Mouse (Mus musculus): ENCODE measurements around the gene Bmper.

Gene Bmper

DNA sequence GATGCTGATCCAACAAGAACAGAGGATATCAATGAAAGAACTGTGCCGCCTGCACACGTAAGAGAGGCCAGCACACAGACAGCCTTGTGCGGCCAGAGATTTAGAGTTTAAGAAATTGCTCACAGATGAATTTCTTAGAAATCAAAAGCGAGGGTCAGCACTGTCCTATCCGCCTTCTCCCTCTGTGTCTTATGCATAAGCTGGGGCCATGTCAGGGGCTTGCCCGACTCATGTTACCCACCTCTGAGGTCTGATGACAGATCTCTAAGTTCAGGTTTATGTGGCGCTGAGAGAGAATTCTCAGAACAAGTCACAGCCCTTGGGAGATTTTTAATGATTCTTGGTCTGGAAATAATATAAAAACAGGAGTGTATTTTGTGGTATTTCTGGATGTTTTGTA is 140.7 kb downstream of the Bmper start:
- no peak for DNase-seq (ENCODE audit: low read depth in 2 of 2, low spot score in 2 of 2)

DNA sequence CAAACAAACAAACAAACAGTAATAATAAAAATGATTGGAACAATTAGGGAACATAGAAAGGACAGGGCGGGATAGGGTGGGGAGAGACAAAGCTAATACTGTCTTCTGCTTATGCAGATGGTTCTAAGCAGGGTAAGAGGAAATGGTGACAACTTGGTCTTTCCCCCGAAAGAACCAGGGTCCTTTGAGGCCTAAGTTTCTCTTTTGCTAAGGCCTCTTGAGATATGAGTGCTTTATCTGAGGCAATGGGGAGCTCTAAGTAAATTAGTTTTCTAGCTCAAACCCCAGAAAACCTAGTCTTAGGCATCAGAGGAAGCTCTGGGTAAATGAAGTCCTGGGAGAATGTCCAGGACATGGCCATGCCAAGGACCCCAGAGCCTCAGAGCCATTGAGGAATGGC is 141.2 kb downstream of the Bmper start:
- DNase-seq (ENCODE audit: low read depth in 2 of 2, low spot score in 2 of 2), result no peak

DNA sequence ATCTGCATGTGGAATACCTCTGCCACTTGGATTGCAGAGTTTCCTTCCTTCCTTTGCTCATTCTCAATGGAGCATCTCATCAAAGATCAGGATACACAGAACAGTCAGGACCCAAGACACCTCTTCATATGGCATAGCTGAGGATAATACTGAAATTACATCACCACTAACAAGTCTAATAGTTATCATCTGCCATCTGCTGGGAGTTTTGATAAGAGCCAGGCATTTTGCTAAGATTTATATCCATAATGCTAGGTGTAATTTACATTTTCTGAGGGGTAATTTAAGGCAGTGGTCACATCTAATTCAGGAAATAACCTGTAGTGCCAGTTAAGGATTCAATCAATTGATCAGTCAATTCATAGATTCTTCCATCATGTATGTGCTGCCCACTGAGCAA is 145.2 kb downstream of the Bmper start:
- no peak for DNase-seq (ENCODE audit: low read depth in 2 of 2, low spot score in 2 of 2)

DNA sequence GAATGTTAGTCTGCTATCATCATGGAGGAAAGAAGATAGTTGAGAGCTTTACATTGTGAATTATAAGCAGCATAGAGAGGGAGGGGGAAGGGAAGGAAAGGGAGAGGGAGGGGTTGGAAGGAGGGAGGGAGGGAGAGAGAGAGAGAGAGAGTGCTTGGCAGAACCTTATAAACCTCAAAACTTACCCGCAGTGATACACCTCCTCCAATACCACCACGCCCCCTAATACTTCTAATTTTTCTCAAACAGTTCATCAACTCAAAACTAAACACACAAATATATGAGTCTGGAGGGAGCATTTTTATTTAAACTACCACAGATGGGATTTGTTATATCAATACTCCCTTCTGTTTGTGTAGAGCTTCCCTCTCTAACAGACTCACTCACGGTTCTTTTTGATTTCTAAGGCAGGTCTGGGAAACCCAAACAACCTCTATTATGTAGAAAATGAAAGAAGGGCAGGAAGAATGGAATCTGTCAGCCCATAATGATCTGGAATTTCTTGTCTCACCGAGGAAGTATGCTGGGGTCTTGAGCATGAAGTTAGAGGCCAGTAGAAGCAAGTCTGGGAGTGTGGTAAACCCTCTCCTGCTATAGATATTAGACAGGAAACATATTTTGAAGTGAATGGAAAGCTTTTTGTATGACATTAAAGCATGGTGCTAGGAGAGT is 152.0 kb downstream of the Bmper start:
- no peak for DNase-seq (ENCODE audit: low read depth in 2 of 2, low spot score in 2 of 2)

DNA sequence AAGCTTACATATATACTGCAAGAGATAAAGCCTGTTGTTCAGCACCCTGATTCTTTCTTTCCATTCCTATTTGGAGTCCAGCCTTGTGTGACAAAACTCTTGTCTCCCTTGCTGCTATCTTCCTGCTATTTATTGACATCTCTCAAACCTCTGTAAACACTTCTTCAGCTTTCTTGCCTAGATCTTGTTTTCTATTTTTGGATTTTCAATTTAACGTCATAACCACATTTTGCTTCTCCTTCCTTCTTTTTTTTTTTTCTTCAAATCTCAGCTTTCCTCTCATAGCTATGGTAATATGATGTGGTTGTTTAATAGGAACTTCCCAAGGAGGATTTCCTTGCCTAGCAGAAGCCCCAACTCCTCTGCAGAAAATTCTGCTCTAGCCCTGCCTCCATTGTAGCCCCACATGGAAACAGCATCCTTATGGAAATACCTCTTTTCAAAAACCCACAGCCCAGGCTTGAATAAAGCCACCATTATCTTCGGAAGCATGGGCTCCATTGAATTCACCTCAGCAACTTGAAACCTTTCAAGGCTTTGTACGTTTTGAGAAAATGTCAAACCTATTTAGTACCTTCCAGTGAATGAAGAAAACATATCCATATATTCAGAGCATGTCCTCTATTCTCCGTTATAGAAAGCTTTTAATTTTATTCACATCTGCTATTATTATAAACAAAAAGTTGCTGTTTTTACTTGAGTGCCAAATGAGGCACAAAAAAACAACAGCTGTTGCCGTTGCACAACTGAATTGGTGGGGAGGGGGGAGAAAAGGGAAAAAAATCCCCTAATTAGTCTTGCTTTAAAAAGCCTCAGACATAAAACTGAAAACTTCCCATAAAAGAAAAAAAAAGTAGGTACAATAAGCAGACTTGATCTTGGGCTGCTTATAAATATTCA is 155.2 kb downstream of the Bmper start:
- DNase-seq (ENCODE audit: low read depth in 2 of 2, low spot score in 2 of 2), result no peak

DNA sequence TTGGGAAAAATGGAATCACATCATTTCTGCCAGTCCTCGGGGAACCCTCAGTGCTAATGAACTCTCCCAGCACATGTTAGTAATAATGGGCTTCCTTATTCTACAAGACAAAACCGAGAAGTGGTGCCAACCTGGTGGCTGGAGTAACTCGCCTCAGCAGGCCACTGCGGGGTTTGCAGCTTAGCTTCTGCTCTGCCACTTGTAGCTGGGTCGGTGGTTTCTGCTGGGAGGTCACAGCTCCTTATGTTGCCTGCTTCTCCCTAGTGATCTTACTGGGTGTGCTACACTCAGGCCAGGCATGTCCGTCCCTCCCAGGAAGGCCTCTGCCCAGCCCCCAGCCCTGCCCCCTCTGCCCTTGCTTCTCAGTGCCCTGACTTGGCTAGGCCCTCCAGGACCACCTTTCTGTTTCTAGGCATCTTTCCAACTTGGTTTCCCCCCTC is 155.9 kb downstream of the Bmper start:
- DNase-seq (ENCODE audit: low read depth in 2 of 2, low spot score in 2 of 2), result no peak

DNA sequence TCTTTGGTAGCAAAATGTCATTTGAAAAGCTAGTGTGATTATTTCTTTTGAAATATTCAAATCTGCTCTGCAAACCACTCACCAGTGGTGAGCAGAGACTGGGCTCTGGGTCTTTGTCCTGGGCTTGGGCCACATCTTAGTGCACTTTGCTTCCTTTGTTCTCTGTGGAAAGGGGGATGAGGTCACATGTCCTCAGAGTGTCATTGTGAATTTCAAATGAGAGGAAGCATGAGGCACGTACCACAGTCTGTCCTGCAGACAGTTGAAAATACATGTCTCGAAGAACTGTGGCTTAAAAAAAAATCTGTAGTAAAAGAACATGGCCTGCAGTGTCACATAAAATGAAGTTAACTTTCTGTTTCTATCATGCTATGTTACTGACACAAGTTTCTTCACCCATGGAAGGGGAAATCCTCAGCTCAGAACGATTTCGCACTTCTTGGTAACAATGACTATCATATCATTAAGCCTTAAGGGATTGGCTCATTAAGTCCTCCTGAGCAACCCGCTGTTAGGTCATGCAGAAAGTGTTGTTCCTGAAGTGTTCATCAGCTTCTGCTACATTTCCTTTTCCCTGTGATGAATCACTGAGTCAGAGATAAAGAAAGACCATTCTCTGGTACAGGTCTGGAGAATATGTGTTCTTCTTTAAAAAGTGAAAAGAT is 157.4 kb downstream of the Bmper start:
- DNase-seq (ENCODE audit: low read depth in 2 of 2, low spot score in 2 of 2), result no peak

DNA sequence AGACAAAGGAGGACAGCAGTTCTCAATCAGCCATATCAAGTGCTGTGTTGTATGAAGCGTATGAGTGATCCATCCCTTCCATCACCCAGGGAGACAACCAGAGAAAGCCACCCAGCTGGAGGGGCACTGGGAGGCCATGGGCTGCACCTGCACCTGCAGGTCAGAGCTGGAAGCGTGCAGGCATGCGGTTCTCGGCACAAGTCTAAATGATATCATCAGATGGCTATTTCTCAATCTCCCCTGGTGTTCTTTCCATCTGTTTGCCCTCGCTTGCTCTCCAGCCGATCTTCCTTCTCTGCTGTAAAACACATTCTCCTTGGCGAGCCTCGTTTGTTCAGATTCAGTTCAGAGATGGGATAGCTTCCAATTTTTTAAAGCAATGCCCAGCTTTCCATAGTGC is 160.4 kb downstream of the Bmper start:
- no peak for DNase-seq (ENCODE audit: low read depth in 2 of 2, low spot score in 2 of 2)

DNA sequence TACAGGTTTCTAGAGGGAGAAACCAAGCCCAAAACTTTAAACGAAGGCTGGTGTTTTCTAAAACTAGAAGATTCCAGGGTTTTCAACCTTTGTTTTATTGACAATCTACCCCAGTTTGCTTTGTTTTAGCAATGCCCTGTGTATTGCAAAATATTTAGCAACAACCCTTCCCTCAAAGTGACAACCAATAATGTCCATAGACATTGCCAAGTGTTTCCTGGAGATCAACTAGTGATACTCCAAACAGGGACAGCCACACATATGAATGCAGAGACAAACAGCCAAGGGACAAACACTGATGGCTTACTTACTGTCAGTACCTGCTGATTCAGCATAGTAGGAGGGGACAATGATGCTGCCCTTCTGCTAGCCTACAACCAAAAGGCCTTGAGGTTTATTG is 161.0 kb downstream of the Bmper start:
- no peak for DNase-seq (ENCODE audit: low read depth in 2 of 2, low spot score in 2 of 2)

DNA sequence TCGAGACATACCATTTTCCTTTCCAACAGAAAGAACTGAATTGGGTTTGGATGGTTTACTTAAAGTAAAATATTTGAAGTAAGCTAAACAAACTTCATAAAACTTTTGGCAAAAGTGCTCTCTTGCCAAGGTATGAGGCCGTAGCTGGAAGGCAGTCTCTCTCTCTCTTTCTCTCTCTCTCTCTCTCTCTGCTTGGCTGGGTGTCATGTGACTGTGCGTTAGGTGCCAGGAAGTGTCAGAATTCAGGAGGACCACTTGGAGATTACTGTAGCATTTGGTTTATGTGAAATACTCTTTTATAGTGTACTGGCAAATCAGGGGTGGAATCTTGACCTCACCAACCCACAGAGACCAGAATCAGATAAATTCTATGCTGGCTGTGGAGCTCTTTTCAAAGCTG is 162.0 kb downstream of the Bmper start:
- no peak for DNase-seq (ENCODE audit: low read depth in 2 of 2, low spot score in 2 of 2)

DNA sequence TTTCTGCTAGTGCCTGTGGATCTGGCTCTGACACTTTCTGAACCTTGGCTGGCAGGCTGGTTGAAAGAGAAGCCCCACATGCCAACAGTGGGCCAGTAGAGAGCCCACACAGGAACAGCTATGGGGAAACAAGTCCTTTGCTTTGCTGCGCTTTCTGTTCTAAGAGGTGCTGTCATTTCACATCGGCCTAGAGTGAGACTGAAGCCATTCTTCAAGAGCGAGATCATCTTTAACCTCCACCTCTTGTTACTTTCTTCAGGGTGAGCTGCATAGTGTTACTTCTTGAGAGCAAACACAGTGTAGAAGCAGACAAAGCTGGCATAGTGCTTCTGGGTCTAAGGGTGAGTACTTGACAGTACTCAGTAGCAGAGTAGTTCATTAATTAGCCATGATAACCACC is 163.3 kb downstream of the Bmper start:
- DNase-seq (ENCODE audit: low read depth in 2 of 2, low spot score in 2 of 2), result no peak

DNA sequence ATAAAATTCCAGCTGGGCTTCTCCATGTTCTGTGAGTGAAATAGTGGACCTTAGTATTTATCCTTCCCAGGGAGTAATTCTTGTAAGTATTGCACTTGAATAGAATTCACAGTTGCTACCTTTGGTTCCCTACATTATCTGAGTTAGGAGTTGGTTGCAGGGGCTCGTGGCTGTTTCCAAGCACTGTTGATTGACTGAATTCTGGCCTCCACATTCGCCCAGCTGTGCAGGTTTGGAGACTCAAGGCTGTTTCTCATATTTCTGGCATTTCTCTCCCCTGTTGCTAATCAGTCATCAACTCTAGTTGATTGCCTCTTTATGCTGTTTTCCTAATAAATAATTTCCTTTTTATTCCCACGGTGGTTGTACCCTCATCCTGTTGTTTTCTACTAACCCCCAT is 167.2 kb downstream of the Bmper start:
- no peak for DNase-seq (ENCODE audit: low read depth in 2 of 2, low spot score in 2 of 2)

DNA sequence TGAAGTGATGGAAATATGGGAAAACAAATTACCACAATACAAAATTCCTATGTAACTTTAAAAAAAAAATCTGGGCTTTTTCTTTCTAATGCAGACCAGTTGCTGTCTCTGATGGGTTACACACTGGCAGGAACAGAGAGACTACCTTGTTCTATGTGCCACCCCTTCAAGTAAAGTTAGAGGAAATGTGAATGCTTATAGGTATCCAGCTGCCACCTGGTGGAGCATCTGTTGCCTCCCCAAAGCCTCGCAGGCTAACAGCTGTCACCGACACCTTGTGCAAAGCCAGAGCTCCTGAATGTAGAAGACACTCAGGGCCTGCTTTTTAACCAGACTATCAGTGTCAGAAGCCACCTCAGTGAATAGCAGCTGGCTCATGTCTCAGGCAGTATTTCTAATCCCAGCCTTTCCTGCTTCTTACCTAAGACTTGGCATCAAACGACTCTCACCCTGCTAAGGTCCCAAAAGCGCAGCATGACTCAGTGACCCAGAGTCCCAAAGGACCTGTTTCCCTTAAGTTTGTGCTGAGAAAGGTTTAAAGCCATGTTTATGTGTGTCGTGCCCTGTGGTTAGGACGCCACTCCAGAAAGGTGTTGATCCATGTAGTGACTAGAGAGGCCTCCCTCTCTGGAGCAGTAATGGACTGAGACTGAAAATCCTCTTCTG is 171.9 kb downstream of the Bmper start:
- DNase-seq (ENCODE audit: low read depth in 2 of 2, low spot score in 2 of 2), result no peak

DNA sequence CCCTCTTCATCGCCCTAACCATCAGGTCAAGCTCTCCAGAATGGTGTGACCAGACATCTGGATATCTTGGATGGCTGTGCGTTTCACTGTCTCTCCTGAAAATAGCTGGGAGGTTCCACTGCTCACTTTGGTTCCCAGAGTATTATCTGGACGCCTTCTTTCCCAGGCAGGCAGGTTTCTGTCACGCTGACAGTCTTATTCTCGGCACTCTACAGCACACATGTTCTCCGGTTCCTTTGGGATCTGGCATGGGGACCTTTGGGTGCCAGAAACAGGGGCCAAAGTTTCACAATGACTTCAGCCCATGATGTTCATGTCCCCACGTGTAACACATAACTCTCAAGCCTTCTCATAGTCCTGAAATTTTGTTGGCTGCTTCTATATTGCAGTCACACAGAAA is 173.3 kb downstream of the Bmper start:
- DNase-seq (ENCODE audit: low read depth in 2 of 2, low spot score in 2 of 2), result no peak

DNA sequence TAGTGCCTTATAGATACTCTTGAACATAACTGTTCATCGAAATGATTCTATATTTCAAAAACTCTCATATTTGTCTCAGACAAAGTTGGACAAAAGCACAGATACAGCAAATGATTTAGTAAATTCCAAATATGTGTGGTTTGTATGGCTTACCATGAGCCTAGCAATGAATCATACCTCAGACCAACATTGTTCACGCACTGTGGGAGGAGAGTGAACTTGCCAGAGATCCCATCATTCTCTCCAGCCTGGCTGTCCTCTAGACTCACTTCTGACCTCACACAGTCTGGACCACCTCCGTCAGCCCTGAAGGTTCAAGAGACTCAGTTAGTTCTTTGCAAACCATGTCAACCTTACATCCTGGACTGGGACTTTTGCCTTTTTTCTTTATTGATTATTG is 175.0 kb downstream of the Bmper start:
- no peak for DNase-seq (ENCODE audit: low read depth in 2 of 2, low spot score in 2 of 2)

DNA sequence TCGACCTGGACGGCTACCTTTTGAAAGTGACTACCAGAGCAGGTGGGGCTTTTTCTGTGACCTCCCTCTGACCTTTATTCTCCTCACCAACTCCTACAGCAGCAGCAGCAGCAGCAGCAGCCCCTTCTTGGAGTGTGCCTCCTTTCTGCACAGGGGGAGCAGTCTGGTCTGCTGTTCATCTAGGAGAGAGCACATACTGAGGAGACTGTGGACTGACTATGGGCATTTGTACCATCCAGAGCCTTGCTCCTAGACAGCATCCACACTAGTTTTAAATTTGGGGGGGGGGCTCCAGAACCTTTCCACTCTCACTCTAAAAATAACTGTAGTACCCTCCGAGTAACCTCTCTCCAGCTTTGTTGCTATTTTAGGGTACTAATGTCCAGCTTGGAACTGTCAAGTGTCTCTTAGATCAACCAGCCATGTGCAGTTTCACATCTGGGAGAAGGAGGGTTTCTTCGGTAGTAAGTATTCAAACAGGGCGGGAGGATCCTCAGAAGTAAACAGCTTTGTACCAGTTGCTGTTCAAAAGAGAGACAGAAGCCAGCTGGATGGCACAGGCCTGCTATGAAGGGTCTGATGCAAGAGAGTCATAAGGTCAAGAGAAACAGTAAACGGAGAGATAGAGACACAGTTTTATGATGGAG is 176.9 kb downstream of the Bmper start:
- DNase-seq (ENCODE audit: low read depth in 2 of 2, low spot score in 2 of 2), result no peak

DNA sequence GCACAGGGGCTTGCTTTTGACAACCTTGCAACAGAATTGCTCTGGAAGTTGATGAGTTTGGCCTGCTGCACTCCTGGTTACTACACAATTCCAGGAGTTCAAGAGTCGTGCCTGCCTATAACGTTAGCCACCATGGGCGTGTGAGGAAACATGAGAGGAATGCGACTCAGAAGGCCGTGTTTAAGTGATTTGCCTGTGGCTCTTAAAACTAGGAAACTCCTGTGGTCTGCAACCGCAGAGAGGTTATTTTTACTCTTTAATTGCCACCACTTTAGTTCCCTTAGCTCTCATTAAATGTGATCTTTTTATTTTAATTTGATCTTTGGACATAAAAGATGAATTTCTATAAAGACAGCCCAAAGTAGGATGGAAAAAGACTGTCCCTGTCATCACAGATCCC is 184.5 kb downstream of the Bmper start:
- no peak for DNase-seq (ENCODE audit: low read depth in 2 of 2, low spot score in 2 of 2)

DNA sequence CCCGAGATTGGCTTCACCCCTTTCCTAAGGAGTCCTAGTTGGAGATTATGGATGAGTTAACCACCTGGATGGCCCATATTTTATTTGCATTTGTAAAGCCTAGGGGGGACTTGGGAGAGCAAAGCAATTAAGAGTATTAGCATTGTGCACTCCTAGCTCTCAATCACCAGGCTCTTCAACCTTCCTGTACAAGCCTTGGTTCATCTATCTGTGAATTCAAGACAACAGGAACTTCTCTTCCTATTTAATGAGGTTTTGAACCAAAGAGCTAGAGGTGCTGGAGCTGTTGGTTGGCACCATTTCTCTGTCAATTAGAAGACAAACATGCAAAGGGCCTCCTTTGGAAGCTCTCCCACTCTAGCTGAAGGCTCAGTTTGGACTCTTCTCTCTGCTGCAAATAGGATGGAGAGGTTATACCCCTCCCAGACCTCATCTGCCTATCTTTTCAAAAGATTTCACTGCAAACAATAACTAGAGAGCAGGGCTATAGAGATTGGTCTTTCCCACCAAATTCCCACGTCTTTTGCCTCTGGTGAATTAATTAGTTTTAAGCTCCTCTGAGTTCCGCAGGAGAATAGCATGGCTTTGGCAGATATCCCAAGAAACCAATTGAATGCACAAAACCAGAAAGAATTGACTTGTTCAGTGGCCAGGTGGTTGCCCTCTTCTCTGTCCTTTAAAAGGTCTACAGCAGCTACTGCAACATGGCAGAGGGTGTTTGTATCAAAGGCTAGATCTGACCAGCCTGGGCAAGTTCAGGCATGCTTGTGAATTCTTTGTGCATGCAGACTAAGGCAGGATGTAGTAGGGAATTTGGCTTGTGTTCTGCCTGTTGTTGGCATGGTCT is 185.3 kb downstream of the Bmper start:
- DNase-seq (ENCODE audit: low read depth in 2 of 2, low spot score in 2 of 2), result no peak

DNA sequence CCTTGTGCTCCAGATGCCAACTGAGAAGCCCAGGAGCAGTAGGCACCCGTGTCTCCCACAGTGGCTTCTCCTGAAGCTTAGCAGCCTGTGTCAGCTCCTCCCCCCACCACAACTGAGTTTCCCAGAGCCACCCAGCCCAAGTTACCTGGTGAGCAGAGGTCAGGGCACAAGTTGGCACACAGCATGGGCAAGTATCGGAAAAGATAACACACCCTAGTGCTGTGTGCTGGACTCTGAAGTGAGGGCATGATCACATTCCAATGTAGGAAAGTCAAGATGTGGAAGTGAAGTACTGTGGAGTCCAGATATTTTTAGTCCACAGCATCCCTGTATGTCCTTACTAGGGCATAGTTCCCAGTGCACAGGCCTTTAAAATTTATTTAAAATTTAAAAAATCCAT is 187.7 kb downstream of the Bmper start:
- no peak for DNase-seq (ENCODE audit: low read depth in 2 of 2, low spot score in 2 of 2)

DNA sequence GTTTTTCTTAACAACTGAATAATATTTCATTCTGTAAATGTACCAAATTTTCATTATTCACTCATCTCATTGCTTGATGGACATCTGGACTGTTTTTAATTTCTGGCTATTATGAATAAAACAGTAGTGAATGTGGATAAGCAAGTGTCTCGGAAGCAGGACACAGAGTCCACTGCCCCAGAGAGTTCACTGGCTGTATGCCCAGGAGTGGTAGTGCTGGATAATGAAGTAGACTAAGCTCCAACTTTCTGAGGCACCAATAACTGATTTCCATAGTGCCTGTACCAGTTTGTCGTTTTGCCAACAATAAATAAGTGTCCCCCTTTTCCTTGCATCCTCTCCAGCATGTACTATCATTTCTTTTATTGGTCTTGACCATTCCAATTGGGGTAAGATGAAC is 190.1 kb downstream of the Bmper start:
- no peak for DNase-seq (ENCODE audit: low read depth in 2 of 2, low spot score in 2 of 2)

All from CD8-positive naive resting alpha-beta T cell, adult 2 months (primary cell).